Mouse (Mus musculus) cerebellum, adult 2 months (tissue): ENCODE data around the gene Vav1.

Experiments
- CTCF ChIP-seq: fragments of 200-500 bp; IDR thresholded peaks from 2 replicates; pipeline ENCODE4 v1.5.1; 2011; ENCODE audit warnings: low read depth, mild to moderate bottlenecking, control low read depth, low read length, moderate library complexity, borderline replicate concordance; ENCODE audit not compliant: insufficient read depth
- POLR2A ChIP-seq: fragments of 200-500 bp; IDR thresholded peaks from 2 replicates; pipeline ENCODE4 v1.6.1; 2011; ENCODE audit warnings: low read length, control low read depth, borderline replicate concordance; ENCODE audit not compliant: insufficient read depth

DNA sequence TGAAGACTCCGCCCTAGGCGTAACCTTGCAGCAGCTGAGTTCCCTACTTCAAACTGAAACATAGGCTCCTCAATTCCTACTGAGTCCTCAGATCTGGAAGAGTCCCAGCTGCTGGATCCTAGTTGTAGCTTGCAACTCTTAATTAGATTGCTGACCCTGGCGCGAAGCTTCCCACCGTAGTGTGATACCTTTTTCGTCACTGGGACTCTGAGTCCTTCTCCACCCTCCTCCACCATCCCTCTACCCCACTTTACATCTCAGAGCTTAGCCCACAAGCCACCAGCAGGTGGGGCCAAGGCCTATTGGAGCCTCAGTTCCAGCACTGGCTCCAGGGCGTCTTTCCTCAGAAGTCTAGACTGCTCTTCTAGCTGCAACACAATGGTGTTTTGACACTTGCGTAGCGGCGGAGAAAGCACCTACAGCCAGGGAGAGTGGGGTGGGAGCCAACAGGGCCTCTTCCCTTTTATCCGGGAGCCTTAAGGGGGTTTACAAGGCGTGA is 30.6 kb upstream of the Vav1 start, which contains the start of gene Gpr108:
- TF ChIP-seq POLR2A (no peak), CTCF (peak; percentile 81)
